Mouse (Mus musculus) G1E (cell line): ENCODE measurements around the gene Tbc1d9. TPM values are rescaled to one million over a fixed set of nuclear protein-coding genes. Genes with fewer than 3 reads are reported as not detected.

Source experiments
- ATAC-seq: 2 replicates; pipeline ENCODE4 v1.8.0; 2016; ENCODE audit warnings: mild to moderate bottlenecking; ENCODE audit not compliant: insufficient number of reproducible peaks, poor library complexity, low FRiP score, severe bottlenecking; ENCODE audit errors: extremely low read depth
- DNase-seq: peaks from one replicate; pipeline ENCODE4 v3.0.0; 2012; ENCODE audit warnings: low spot score
- H3K27me3 ChIP-seq: 2 replicates; pipeline ENCODE4 v1.6.1; 2012; ENCODE audit warnings: mild to moderate bottlenecking, low read length, inconsistent platforms; ENCODE audit not compliant: insufficient read depth
- H3K36me3 ChIP-seq: replicated peaks from 2 replicates; pipeline ENCODE3; 2012; ENCODE audit warnings: mild to moderate bottlenecking, inconsistent platforms
- H3K4me1 ChIP-seq: 2 replicates; pipeline ENCODE4 v1.6.1; 2012; ENCODE audit warnings: low read depth, low read length, inconsistent platforms, mixed read lengths; ENCODE audit not compliant: insufficient read depth
- H3K4me3 ChIP-seq: 2 replicates; pipeline ENCODE4 v1.5.1; 2012; ENCODE audit warnings: low read depth, mild to moderate bottlenecking, inconsistent platforms, low read length, moderate library complexity, mixed read lengths
- H3K9me3 ChIP-seq: replicated peaks from 2 replicates; pipeline ENCODE4 v1.6.1; 2012; ENCODE audit warnings: inconsistent platforms
- CTCF ChIP-seq: IDR thresholded peaks from 2 replicates; pipeline ENCODE4 v1.5.1; 2012; ENCODE audit warnings: low read depth, low read length, inconsistent platforms, mixed read lengths
- GATA1 ChIP-seq: IDR thresholded peaks from 2 replicates; pipeline ENCODE4 v1.6.1; 2012; ENCODE audit warnings: borderline replicate concordance, low read length, inconsistent platforms, mixed read lengths
- GATA2 ChIP-seq: IDR thresholded peaks from 2 replicates; pipeline ENCODE4 v1.6.1; 2012; ENCODE audit warnings: low read depth, low read length, inconsistent platforms, borderline replicate concordance
- POLR2AphosphoS5 ChIP-seq: IDR thresholded peaks from 2 replicates; pipeline ENCODE4 v1.6.1; 2012; ENCODE audit warnings: low read depth, low read length, inconsistent platforms; ENCODE audit not compliant: insufficient replicate concordance
- TAL1 ChIP-seq: conservative IDR thresholded peaks from 2 replicates; pipeline ENCODE4 v1.6.1; 2012; ENCODE audit warnings: low read depth, low read length, inconsistent platforms, mixed read lengths
- polyA plus RNA-seq: library from polyadenylated mRNA; stranded (reverse); fragments of >175 nt; gene quantifications from 2 replicates; pipeline ENCODE4 v1.2.3, GENCODE M21; 2012
- total RNA-seq, 2 experiments: library from RNA; stranded (forward) in 1 of 2; stranded (reverse) in 1 of 2; fragments of 200-1000 nt in 1 of 2; fragments of >200 nt in 1 of 2; fragmentation: Nextera tagmentation in 1 of 2; gene quantifications; 2 replicates each; pipeline ENCODE4 v1.2.3; 2014 to 2017

The Tbc1d9 gene
- total and polyA plus RNA-seq, 3 experiments, result 0.05 TPM; not detected in 2

- 0 out of 2 replicates have a peak, but pooled peaks cover 5% of the 10 kb centered on the region for H3K27me3 ChIP-seq
- no peaks in the 10 kb centered on the region for H3K9me3 ChIP-seq
- TF ChIP-seq GATA1, result no peak
- H3K36me3 ChIP-seq, result no peaks in the 10 kb centered on the region
- H3K4me1 ChIP-seq, result peaks cover 6% of the 10 kb centered on the region
- DNase-seq (no peak), ATAC-seq (no peak)
- no peak overlapping the region for H3K4me3 ChIP-seq
Observed at GRCm38 (mm10) chr8:83220746-83221145, 55.6 kb downstream of the Tbc1d9 start.

- no peaks in the 10 kb centered on the region for H3K9me3 ChIP-seq
- no peaks in the 10 kb centered on the region for H3K4me1 ChIP-seq
- TF ChIP-seq CTCF, result no peak
- TF ChIP-seq GATA2, result no peak
- no peak for TF ChIP-seq TAL1
- TF ChIP-seq POLR2AphosphoS5, result no peak
- no peak for TF ChIP-seq GATA1
- H3K4me3 ChIP-seq, result no peak overlapping the region
- ATAC-seq, result no peak
- DNase-seq, result no peak
- no peaks in the 10 kb centered on the region for H3K27me3 ChIP-seq
- no peaks in the 10 kb centered on the region for H3K36me3 ChIP-seq
Observed at GRCm38 (mm10) chr8:83224754-83225416, 59.7 kb downstream of the Tbc1d9 start.

DNA sequence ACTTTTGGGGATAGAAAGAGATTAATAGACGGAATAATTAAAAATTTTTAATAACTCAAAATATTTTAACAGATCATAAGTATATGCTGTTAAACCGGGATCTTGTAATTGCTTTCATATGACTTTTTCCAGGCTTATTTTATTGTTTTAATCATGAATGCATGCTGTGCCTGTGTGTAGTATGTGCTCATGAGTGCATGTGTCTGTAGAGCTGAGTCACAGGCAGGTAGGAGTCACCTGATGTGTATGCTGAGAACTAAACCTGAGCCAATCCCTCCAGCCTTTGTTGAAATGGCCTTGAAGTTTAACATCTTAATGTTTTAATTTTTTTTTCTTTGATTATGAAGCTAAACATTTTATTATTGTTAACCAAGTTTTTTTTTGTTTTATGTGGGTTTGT lies 60.4 kb downstream of the Tbc1d9 start:
- Histone ChIP-seq H3K9me3 (no peaks in the 10 kb centered on the region), H3K27me3 (no peaks in the 10 kb centered on the region), H3K4me1 (no peaks in the 10 kb centered on the region), H3K4me3 (no peak overlapping the region), H3K36me3 (no peaks in the 10 kb centered on the region)
- DNase-seq (no peak), ATAC-seq (no peak)
- TF ChIP-seq CTCF, result no peak
- TF ChIP-seq GATA2, result no peak
- TF ChIP-seq TAL1, result no peak
- no peak for TF ChIP-seq GATA1
- no peak for TF ChIP-seq POLR2AphosphoS5

DNA sequence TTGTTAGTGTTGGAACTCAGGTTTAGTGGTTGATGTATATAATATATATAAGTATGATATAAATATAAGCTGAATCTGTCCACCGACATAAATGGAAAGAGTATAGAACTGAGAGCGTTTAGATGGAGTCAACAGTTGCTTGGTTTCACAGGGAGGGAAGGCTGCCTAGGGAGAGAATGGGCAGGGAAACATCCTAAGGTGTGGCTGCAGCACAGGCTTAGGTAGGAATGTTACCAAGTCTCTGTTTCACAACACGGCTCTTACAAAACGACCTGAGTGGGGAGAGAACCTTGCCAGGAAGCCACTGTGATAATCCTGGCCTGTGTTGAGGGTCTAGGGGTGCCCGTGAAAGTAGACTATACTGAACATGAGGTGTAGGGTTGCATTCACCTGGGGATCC lies 62.2 kb downstream of the Tbc1d9 start:
- no peaks in the 10 kb centered on the region for H3K4me1 ChIP-seq
- no peaks in the 10 kb centered on the region for H3K36me3 ChIP-seq
- no peak overlapping the region for H3K4me3 ChIP-seq
- H3K9me3 ChIP-seq, result no peaks in the 10 kb centered on the region
- ATAC-seq (no peak), DNase-seq (no peak)
- no peak for TF ChIP-seq GATA1
- TF ChIP-seq GATA2, result no peak
- TF ChIP-seq POLR2AphosphoS5, result no peak
- no peak for TF ChIP-seq CTCF
- TF ChIP-seq TAL1, result no peak
- no peaks in the 10 kb centered on the region for H3K27me3 ChIP-seq

DNA sequence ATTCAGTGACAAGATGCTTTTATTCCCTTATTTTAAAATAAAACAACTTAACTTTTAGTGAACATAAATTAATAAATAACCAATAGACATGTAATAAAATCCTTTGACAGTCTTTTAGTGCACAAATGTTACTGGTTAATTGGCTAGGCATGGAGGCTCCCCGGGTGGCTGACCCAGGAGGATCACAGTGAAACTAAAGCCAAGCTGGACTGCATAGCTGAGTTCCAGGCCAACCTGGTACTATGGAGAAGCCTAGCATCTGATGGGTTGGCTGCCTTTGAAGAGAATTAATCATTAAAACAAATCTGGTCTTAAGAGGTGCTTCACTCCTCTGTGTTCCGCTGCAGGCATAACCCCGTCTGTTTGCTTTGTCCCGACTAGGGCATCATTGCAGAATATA lies 67.9 kb downstream of the Tbc1d9 start:
- Histone ChIP-seq H3K4me1 (no peaks in the 10 kb centered on the region), H3K36me3 (no peaks in the 10 kb centered on the region), H3K27me3 (peaks cover 12% of the 10 kb centered on the region), H3K4me3 (no peak overlapping the region), H3K9me3 (no peaks in the 10 kb centered on the region)
- TF ChIP-seq TAL1 (no peak), GATA2 (no peak), CTCF (no peak), POLR2AphosphoS5 (no peak), GATA1 (no peak)
- no peak for ATAC-seq
- no peak for DNase-seq

DNA sequence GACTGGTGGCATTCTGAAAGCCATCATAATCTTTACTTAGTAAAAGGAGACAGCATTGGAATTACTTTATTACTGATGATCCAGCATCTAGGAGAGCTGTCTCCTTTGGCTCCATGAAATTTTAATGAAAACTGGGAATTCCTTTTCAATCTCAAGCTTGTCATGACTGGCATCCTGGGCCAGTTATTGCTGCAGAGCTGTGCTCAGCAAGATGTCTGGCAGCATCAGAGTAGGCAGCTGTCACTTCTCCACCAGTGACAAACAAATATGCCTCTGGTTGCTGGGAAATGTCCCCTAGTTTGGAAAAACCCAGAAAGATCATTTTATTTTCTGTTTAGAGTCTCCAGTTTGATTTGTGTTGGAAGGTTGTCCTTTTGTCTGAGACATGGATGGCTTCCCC lies 74.2 kb downstream of the Tbc1d9 start:
- peaks cover 8% of the 10 kb centered on the region for H3K27me3 ChIP-seq
- H3K4me1 ChIP-seq, result no peaks in the 10 kb centered on the region
- no peaks in the 10 kb centered on the region for H3K36me3 ChIP-seq
- DNase-seq (no peak), ATAC-seq (no peak)
- no peaks in the 10 kb centered on the region for H3K9me3 ChIP-seq
- no peak overlapping the region for H3K4me3 ChIP-seq
- TF ChIP-seq GATA2 (no peak), CTCF (no peak), GATA1 (no peak), POLR2AphosphoS5 (no peak), TAL1 (no peak)
